Mouse (Mus musculus) layer of hippocampus, adult 2 months (tissue): ENCODE measurements at regions not wholly inside any gene's neighbourhood (a gene's known extent, or its start where the extent isn't known, plus 50 kb on each side); places are given as distances from the start of the nearest gene placed in this dataset.
A peak's percentile ranks its signal among the peaks of the same experiment; 100 is the strongest.

Experiments
- DNase-seq, 2 experiments: peaks; one replicate each; pipeline ENCODE4 v3.0.0; 2022; ENCODE audit warnings: low spot score in 2 of 2
- H3K27ac ChIP-seq: fragments of 200-600 bp; 2 replicates; pipeline ENCODE4 v1.8.1; 2022
- H3K4me3 ChIP-seq: fragments of 200-600 bp; 2 replicates; pipeline ENCODE4 v1.8.1; 2022; ENCODE audit warnings: mild to moderate bottlenecking
- CTCF ChIP-seq: fragments of 200-600 bp; conservative IDR thresholded peaks from 2 replicates; pipeline ENCODE4 v1.8.1; 2022; ENCODE audit warnings: antibody characterized with exemption, mild to moderate bottlenecking, moderate library complexity

DNA sequence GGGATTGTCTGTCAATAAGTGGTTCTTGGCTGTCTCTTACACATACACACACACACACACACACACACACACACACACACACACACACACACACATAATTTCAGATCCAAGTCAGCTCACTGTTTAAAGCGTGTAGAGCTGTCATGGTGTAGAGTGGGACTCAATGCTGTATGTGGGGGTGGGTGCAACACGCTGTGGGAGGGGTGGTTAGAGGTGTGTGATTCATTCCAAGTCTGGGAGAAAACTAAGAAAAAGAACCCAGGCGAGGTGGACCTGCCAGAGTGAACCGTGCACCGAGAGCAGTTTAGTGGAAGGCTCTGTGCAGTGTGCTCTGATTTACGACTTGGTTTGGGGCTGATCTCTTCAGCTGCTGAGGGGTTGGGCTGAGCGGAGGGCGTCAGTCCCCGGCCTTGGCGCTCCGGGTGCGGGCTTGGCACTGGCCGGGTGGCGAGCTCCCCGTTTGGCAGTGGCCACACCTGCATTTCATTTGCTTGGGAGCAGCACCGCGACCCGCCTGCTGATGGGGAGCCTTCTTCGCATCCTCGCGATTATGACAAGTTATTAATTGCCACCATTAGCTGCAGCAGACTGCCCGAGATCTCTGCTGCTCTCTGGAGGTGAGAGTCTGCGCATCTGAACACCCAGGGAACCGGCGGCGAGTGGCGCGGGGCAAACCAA is 149.5 kb downstream of the Gm12689 start:
- peak overlapping the region; percentile 19; the same call in 1 of the 2 replicates for H3K27ac ChIP-seq
- DNase-seq, result peak; percentile 13 to 28
- TF ChIP-seq CTCF, result peak; percentile 72
- H3K4me3 ChIP-seq, result peak overlapping the region; percentile 58

DNA sequence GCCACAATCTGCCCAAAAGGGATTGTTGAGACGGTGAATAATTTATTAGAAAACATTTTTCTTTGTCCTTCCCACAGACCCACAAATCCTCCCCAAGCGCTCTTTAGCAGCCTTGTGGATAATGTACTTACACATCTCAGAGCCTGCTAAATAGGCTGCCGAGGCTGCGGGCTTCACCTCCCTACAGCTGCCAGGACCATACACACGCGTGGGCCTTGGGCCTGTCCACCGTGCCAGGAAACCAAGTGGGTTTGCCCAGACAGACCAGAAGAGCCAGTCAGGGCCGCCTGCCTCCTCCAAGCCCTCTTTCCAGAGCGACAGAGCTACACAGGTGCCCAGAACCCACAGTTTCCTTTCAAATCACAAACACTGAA is 150.0 kb downstream of the Gm12689 start:
- H3K4me3 ChIP-seq, result peak overlapping the region; percentile 58
- DNase-seq, result no peak
- no peak for TF ChIP-seq CTCF
- H3K27ac ChIP-seq, result peak overlapping the region; percentile 19; the same call in 1 of the 2 replicates

DNA sequence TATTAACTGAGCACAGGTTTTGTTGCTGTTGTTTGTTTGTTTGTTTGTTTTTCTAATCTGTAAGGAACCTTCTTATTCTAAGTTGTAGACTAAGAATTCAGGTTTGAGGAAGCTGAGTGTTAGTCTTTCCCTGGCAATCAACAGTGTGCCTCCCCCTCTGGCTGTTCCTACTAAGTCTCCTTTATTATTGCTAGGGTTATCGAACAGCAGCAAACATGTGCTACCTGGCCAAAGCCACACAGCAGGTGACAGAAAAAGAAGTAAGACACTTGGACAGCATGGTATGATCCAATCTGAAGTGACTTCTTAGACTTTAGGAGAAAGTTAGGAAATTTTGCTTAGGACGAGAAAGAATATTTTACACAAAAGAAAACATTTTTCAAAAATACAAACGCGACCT is 163.3 kb downstream of the Gm12689 start:
- Histone ChIP-seq H3K27ac (no peak overlapping the region), H3K4me3 (peak overlapping the region; percentile 32)
- no peak for TF ChIP-seq CTCF
- DNase-seq, result no peak

DNA sequence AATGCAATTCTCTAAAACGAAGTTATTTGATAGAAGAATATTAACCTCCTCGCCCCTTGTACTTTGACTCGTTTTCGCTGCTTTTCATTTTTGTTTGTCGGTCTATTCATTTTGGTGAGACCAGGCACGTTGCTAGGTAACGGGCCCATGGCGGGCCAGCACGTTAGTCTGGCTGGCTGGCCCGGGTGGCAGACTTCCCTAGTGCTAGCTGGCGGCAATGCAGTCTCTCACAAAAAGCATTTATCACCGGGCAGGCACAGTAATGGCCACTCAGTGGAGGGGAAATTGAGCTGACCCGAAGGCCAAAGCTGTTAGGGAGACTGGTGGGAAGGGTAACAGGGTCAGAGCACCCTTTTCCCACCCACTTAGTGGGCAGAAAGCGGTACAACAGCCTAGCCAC is 163.7 kb downstream of the Gm12689 start:
- peak; percentile 70 for TF ChIP-seq CTCF
- no peak overlapping the region for H3K27ac ChIP-seq
- H3K4me3 ChIP-seq, result peak overlapping the region; percentile 32
- peak; percentile 68 to 75 for DNase-seq

DNA sequence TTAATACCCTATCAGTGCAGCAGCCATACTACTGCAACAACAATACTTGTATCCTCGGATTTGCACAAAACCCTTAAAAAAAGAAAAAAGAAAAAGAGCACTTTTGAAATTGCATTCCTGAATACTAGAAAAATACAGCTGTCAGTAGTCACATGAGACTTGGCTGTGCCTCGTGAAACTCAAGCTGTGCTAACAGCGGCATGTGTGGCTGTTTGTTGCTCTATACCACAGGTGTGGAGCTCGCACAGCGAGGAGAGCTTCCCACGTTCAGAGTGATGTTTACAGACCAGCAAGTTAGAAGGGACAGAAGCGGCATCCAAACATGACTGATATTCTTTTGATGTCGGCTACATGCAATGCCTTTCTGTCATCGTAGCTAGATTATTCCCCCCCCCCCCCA is 169.8 kb downstream of the Gm12689 start:
- DNase-seq, result no peak
- no peak overlapping the region for H3K4me3 ChIP-seq
- TF ChIP-seq CTCF, result no peak
- H3K27ac ChIP-seq, result no peak overlapping the region

DNA sequence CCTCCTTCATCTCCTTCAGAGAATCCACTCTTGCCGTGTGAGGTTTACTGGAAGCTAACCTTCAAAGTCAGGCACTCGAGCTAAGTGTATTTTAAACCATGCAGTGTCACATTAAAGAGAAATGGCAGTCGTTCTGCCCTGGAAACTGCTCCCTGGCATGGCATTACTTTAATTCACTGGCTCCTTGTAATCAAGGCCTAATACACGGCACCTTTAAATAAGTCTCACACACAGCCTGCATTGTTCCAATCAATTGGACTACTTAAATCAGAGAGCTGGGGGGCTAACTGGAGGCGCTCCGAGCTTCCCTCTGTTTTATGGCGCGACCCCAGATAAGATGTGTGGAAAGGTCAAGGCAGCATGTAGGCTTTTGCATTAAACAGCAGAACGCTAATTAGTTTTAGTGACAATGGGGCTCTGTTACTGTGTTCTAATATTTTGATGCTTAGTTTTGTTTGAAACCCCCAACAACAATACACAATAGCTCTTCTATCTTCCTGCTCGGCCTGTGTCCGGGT is 180.1 kb downstream of the Gm12689 start:
- no peak overlapping the region for H3K4me3 ChIP-seq
- no peak for TF ChIP-seq CTCF
- no peak for DNase-seq
- no peak overlapping the region for H3K27ac ChIP-seq

DNA sequence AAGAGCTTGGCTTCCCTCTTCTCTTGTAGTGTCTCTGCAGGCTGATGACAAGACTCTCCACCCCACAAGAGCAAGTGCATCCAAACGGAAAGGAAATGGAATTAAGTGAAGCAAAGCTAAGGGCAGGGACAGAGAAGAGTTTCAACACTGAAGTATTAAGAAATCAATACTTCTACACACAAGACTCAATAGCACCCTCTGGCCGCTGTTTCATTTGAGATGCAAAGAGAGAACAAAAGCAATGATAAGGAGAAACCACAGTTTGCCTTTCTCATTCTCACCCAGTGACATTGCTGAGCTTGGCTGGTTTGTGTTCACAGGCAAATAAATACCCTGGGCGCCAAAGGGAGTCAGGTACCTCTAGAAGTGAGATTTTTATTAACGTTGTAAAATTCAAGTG is 171.8 kb upstream of the Foxd3 start:
- TF ChIP-seq CTCF, result peak; percentile 66
- no peak overlapping the region for H3K27ac ChIP-seq
- no peak for DNase-seq

DNA sequence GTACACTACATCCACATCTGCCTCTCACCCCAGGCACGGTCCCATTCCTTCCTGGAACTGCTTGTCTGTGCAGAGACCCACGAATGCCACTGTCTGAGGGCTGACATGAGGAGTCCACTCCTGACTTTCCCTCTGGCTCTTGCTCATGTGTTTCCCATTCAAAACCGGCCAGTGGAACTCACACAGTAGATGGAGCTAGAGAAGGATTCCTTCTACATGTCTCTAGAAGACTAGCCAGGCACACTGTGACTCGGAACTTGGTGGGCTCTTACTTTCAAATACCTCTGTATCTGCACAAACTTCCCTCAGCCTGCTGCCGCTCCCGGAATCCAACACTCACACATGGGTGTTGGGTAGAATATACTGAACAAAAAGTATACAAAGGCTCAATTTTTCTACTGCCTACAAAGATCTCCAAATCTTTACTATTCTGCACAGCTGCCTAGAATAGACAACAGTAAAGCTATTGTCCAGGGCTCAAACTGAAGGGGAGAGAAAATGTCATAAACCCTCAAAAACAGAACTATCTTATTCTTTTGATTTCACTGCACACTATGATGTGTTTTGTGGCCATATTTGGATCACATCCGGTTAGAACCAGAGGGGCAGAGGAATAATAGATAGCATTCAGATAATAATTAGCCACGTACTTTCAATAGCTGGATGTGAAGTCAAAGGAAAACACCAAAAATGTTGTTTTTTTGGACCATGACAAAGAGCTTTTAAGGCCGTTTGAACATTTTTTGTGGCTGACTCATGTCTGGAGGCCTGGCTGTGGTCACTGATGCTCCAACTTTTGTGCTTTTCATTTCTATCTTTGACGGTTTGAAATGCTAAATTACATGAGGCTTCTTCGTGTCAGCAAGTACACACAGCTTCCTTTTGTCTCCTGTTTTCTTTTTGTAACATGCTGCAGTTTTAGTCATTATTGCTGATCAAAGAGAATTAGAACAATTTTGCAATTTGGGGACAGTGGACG is 164.3 kb upstream of the Foxd3 start:
- 0 out of 2 replicates have a peak overlapping the region, but pooled peaks have one; percentile 10 for H3K27ac ChIP-seq
- peak in 1 of 2 experiments; percentile 6 for DNase-seq
- H3K4me3 ChIP-seq, result no peak overlapping the region
- no peak for TF ChIP-seq CTCF

More for the DNA sequence above, 171.8 kb upstream of the Foxd3 start:
- no peak overlapping the region for H3K4me3 ChIP-seq

DNA sequence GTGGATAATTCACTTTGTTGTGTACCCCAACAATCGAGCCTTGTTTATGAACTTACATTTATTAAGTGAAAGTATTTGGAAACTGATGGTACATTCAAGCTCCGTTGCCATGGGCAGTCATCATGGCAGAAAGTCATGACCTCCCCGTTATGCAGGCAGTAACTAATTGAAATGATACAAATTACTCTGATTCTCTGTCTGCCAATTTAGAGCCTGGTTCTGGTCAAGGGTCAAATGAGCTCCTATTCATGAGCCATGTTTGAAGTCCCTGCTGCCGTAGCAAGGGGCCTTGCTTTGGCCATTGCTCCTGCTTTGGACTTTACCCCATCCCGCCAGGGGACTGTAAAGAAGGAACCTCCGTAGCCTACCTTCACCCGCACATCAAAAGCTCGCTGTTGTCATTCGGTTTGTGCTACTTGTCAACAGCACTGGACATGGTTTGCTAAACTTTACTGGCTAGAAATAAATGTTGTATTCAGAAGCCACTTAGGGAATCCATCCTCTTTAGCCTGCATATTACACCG is 152.8 kb upstream of the Foxd3 start:
- no peak for DNase-seq
- Histone ChIP-seq H3K4me3 (no peak overlapping the region), H3K27ac (no peak overlapping the region)
- TF ChIP-seq CTCF, result no peak

DNA sequence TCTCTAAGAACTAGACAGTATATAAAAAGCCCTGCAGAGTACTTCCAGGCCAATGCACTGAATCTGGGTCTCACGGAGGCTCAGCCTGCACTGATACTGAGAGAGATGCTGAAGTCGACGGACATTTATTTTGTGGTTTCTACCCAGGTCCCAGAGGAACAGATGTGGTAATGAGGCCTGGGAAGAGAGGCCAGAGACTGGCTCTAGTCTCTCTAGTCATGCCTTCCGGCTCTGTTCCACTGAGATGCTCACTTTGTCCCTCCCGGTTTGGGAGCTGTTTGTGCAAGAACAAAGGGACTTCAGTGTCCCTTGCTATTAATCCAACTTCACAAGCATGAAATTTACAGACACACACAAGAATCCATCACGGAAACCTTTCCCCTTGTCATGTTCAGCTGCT is 144.1 kb upstream of the Foxd3 start:
- Histone ChIP-seq H3K4me3 (no peak overlapping the region), H3K27ac (no peak overlapping the region)
- no peak for DNase-seq
- TF ChIP-seq CTCF, result no peak

DNA sequence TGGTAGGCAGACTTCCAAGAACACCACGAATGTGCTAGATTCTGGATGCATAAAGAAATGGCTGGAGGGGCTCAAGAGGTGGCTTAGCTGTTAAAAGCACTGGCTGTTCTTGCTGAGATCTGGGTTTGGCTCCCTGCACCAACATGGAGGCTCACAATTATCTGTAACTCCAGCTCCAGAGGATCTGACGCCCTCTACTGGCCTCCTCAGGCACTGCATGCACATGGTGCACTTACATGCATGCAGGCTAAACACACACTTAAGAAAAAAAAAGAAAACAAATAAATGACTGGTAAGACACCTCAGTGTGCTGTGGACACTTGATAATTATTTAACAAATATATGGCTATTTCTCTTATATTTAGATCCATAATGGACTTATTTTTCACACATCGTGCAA is 139.2 kb upstream of the Foxd3 start:
- H3K27ac ChIP-seq, result no peak overlapping the region
- H3K4me3 ChIP-seq, result no peak overlapping the region
- DNase-seq, result no peak
- peak; percentile 42 for TF ChIP-seq CTCF

DNA sequence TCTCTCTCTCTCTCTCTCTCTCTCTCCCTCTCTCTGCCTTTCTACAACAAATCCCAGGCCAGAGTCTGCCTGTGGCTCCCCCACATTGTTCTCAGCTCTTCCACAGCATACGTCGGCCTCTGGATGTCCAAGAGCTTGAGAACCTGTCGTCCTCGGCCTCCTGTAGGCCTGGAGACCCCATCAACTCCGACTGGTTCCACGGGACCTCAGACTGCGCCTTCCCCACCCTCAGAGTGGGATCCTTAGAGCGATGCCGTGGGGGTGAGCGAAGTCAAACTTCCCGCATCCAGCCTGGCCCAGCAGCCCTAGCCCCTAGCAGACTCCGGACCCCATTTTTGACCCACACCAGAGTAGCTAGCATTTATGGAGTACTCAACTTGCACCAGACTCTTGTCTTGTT is 128.7 kb upstream of the Foxd3 start:
- Histone ChIP-seq H3K4me3 (no peak overlapping the region), H3K27ac (no peak overlapping the region)
- no peak for TF ChIP-seq CTCF
- DNase-seq, result no peak

DNA sequence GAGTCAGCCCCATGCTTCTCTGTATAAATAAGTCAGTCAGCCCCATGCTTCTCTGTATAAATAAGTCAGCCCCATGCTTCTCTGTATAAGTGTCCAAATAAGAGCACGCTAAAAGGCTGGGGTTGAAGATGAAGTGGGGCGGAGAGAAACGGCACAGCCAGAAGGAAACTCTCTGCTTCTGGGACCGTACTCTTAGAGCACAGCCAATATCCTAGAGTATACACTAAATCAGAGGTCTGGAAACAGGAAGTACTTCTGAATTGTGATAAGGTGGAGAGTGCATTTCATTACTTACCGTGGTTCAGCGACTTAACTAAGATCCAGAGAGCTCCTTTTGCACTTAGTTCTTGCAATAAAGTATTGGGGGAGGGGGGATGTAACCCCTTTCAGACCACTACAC is 112.1 kb upstream of the Foxd3 start:
- Histone ChIP-seq H3K4me3 (no peak overlapping the region), H3K27ac (no peak overlapping the region)
- TF ChIP-seq CTCF, result no peak
- DNase-seq, result no peak

DNA sequence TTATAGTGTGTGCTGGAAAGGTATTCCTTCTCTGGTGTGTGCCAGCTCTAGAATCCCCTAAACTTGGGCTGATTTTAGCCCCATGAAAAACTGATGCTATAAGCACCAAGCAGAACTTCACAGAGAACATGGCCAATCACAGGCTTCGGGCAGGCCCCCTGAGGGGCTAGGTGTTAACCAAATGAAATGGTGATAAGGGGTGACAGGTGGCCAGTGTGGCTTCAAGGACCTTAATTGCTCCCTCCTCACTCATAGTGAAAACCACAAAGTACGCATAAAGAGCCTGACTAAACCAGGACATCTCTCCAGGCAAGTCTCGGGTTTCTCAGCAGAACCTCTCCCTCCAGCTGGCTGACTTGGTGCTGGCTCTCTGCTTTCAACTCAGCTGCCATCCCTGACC is 110.4 kb upstream of the Foxd3 start:
- no peak for TF ChIP-seq CTCF
- Histone ChIP-seq H3K27ac (no peak overlapping the region), H3K4me3 (no peak overlapping the region)
- DNase-seq, result no peak
